Mouse (Mus musculus) stomach, postnatal 0 days (tissue): Measurements from ENCODE around the gene Celf5. TPM values are rescaled to one million over a fixed set of nuclear protein-coding genes. Genes with fewer than 3 reads are reported as not detected.

Experiments used
- ATAC-seq: fragments of 200-750 bp; cut with Nextera tagmentation; 2 replicates; pipeline ENCODE4 v1.8.0; 2017; ENCODE audit not compliant: low FRiP score, low TSS enrichment
- DNase-seq: peaks from one replicate; pipeline ENCODE4 v3.0.0-alpha.2; 2016; ENCODE audit warnings: low spot score
- H3K27ac ChIP-seq: fragments of 300-500 bp; sonication (generic); replicated peaks from 2 replicates; pipeline ENCODE4 v1.5.1; 2014; ENCODE audit warnings: mild to moderate bottlenecking, control low read depth
- H3K27me3 ChIP-seq: fragments of 300-500 bp; sonication (generic); 2 replicates; pipeline ENCODE4 v1.6.1; 2014; ENCODE audit warnings: low read length; ENCODE audit not compliant: control insufficient read depth, insufficient read depth
- H3K36me3 ChIP-seq: fragments of 300-500 bp; sonication (generic); 2 replicates; pipeline ENCODE4 v1.6.1; 2014; ENCODE audit warnings: low read length, mixed read lengths; ENCODE audit not compliant: control insufficient read depth, insufficient read depth
- H3K4me1 ChIP-seq: fragments of 300-500 bp; sonication (generic); replicated peaks from 2 replicates; pipeline ENCODE4 v1.6.1; 2014; ENCODE audit warnings: antibody characterized with exemption; ENCODE audit not compliant: control insufficient read depth, insufficient read depth
- H3K4me2 ChIP-seq: fragments of 300-500 bp; sonication (generic); replicated peaks from 2 replicates; pipeline ENCODE4 v1.6.1; 2014; ENCODE audit warnings: low read depth, mild to moderate bottlenecking, control low read depth, moderate library complexity
- H3K4me3 ChIP-seq: fragments of 300-500 bp; sonication (generic); 2 replicates; pipeline ENCODE4 v1.5.1; 2014; ENCODE audit warnings: low read depth, low read length, control low read depth
- H3K9ac ChIP-seq: fragments of 300-500 bp; sonication (generic); 2 replicates; pipeline ENCODE4 v1.6.1; 2014; ENCODE audit warnings: mild to moderate bottlenecking, low read length, control low read depth, mixed read lengths
- H3K9me3 ChIP-seq: fragments of 300-500 bp; sonication (generic); 2 replicates; pipeline ENCODE4 v1.6.1; 2016; ENCODE audit warnings: low read length; ENCODE audit not compliant: control insufficient read depth
- CTCF ChIP-seq: IDR thresholded peaks from 2 replicates; pipeline ENCODE4 v1.5.1; 2016; ENCODE audit warnings: antibody characterized with exemption, low read depth, mild to moderate bottlenecking, moderate library complexity
- EP300 ChIP-seq: optimal IDR thresholded peaks from 2 replicates; pipeline ENCODE3; 2016; ENCODE audit warnings: antibody characterized with exemption
- WGBS: fragments of 180-500 bp; shearing (Covaris S2); extraction: QIAGEN DNeasy Blood & Tissue Kit; methylation state at CpG from one replicate; pipeline ENCODE4 v1.1.7; 2014; 5-methylcytosine and 5-hydroxymethylcytosine counted together
- polyA plus RNA-seq: library from polyadenylated mRNA; unstranded; fragments of >200 nt; fragmentation: Nextera tagmentation; extraction: Ambion mirVana; gene quantifications from 2 replicates; pipeline ENCODE4 v1.2.1, GENCODE M21; 2015

The Celf5 gene
- polyA plus RNA-seq, 1 experiment from 2014 or later, result 0.62 TPM

GRCm38 (mm10) chr10:81417227-81418215, 65.0 kb downstream of the Celf5 start:
- peak overlapping the region; percentile 54 for H3K4me2 ChIP-seq
- TF ChIP-seq EP300 (no peak), CTCF (no peak)
- no peaks in the 10 kb centered on the region for H3K27me3 ChIP-seq
- H3K4me1 ChIP-seq, result peaks cover 19% of the 10 kb centered on the region
- 44% methylated on average over 12 of the region's 12 CpGs for whole genome bisulfite sequencing
- H3K27ac ChIP-seq, result peak overlapping the region; percentile 86
- H3K4me3 ChIP-seq, result peak overlapping the region; percentile 27
- no peaks in the 10 kb centered on the region for H3K9me3 ChIP-seq
- peak overlapping the region; percentile 51 for H3K9ac ChIP-seq
- ATAC-seq, result peak; percentile 16; the same call in 1 of the 2 replicates
- H3K36me3 ChIP-seq, result 0 out of 2 replicates have a peak, but pooled peaks cover 3% of the 10 kb centered on the region
- no peak for DNase-seq

- 2% methylated on average over 20 of the region's 26 CpGs for WGBS
- no peaks in the 10 kb centered on the region for H3K27me3 ChIP-seq
- H3K9me3 ChIP-seq, result no peaks in the 10 kb centered on the region
- TF ChIP-seq EP300, result no peak
- peak; percentile 77 for TF ChIP-seq CTCF
- ATAC-seq (peak; percentile 67), DNase-seq (peak; percentile 80)
- peaks cover 27% of the 10 kb centered on the region for H3K4me1 ChIP-seq
- 0 out of 2 replicates have a peak, but pooled peaks cover 3% of the 10 kb centered on the region for H3K36me3 ChIP-seq
- peak overlapping the region; percentile 86 for H3K27ac ChIP-seq
- peak overlapping the region; percentile 51 for H3K9ac ChIP-seq
- H3K4me3 ChIP-seq, result peak overlapping the region; percentile 27
- peak overlapping the region; percentile 54 for H3K4me2 ChIP-seq
These were observed 65.8 kb downstream of the Celf5 start for GRCm38 (mm10) chr10:81416581-81417226.

GRCm38 (mm10) chr10:81415549-81416310, 66.8 kb downstream of the Celf5 start:
- H3K27ac ChIP-seq, result peak overlapping the region; percentile 61

GRCm38 (mm10) chr10:81415146-81415545, 67.4 kb downstream of the Celf5 start:
- Histone ChIP-seq H3K27ac (peak overlapping the region; percentile 61), H3K9me3 (no peaks in the 10 kb centered on the region), H3K9ac (no peak overlapping the region; the same call in 1 of the 2 replicates), H3K27me3 (no peaks in the 10 kb centered on the region), H3K4me1 (peaks cover 30% of the 10 kb centered on the region), H3K4me3 (no peak overlapping the region), H3K4me2 (no peak overlapping the region), H3K36me3 (0 out of 2 replicates have a peak, but pooled peaks cover 5% of the 10 kb centered on the region)
- DNase-seq (no peak), ATAC-seq (no peak)
- WGBS, result 72% methylated on average over 5 of the region's 5 CpGs
- TF ChIP-seq EP300 (no peak), CTCF (no peak)

More at GRCm38 (mm10) chr10:81415549-81416310, 66.8 kb downstream of the Celf5 start:
- no peaks in the 10 kb centered on the region for H3K9me3 ChIP-seq
- DNase-seq (no peak), ATAC-seq (no peak)
- H3K9ac ChIP-seq, result no peak overlapping the region; the same call in 1 of the 2 replicates
- H3K4me1 ChIP-seq, result peaks cover 30% of the 10 kb centered on the region
- WGBS, result 57% methylated on average over 17 of the region's 17 CpGs
- no peaks in the 10 kb centered on the region for H3K27me3 ChIP-seq
- H3K4me2 ChIP-seq, result no peak overlapping the region
- H3K4me3 ChIP-seq, result no peak overlapping the region
- H3K36me3 ChIP-seq, result 0 out of 2 replicates have a peak, but pooled peaks cover 3% of the 10 kb centered on the region
- no peak for TF ChIP-seq EP300
- no peak for TF ChIP-seq CTCF

- ATAC-seq (no peak), DNase-seq (peak; percentile 74)
- H3K27ac ChIP-seq, result peak overlapping the region; percentile 93
- no peak overlapping the region for H3K9ac ChIP-seq
- 0 out of 2 replicates have a peak, but pooled peaks cover 5% of the 10 kb centered on the region for H3K36me3 ChIP-seq
- no peak overlapping the region for H3K4me3 ChIP-seq
- H3K27me3 ChIP-seq, result no peaks in the 10 kb centered on the region
- H3K9me3 ChIP-seq, result no peaks in the 10 kb centered on the region
- peaks cover 30% of the 10 kb centered on the region for H3K4me1 ChIP-seq
- H3K4me2 ChIP-seq, result peak overlapping the region; percentile 44; the same call in 1 of the 2 replicates
- no peak for TF ChIP-seq EP300
- TF ChIP-seq CTCF, result no peak
These were observed 67.8 kb downstream of the Celf5 start for GRCm38 (mm10) chr10:81414682-81415081.
